ENCODE assay signal across 10 mouse cellular contexts in genomic region chr8:114876696-114877206, GRCm38 (mm10).
DNase-seq lines count a peak whose midpoint lies in the region; ATAC-seq lines count a peak whose summit lies in the region.
"Had no signal": no experiment of that assay in that cellular context is flagged by ENCODE, and none has a peak within 500 bp of the region (broad histone marks: within the 10 kb centered on the region; RNA-seq: fewer than 3 reads in every experiment).

No protein-coding gene starts in this region.

- H3K27me3 ChIP-seq in heart, embryonic 16.5 days (ENCODE audit: control insufficient read depth, insufficient read depth, low read length), result no peaks in the 10 kb centered on the region
- H3K27me3 ChIP-seq in midbrain, embryonic 10.5 days (ENCODE audit: low read depth, poor library complexity, severe bottlenecking), result peaks cover 44% of the 10 kb centered on the region
- H3K27me3 ChIP-seq in midbrain, embryonic 11.5 days (ENCODE audit: control insufficient read depth, insufficient read depth, low read length), result no peaks in the 10 kb centered on the region
- no peaks in the 10 kb centered on the region for H3K27me3 ChIP-seq in forebrain, embryonic 14.5 days (replicated peaks; ENCODE audit: control insufficient read depth, insufficient read depth, low read length)
- no peaks in the 10 kb centered on the region for H3K27me3 ChIP-seq in stomach, embryonic 14.5 days (ENCODE audit: control insufficient read depth, insufficient read depth, low read length)

- WGBS in heart, embryonic 16.5 days, result 24% methylated on average over 9 of the region's 9 CpGs
- 33% methylated on average over 9 of the region's 9 CpGs for WGBS in midbrain, embryonic 10.5 days
- 38% methylated on average over 9 of the region's 9 CpGs for WGBS in midbrain, embryonic 11.5 days
- WGBS in forebrain, embryonic 14.5 days, result 42% methylated on average over 9 of the region's 9 CpGs
- WGBS in stomach, embryonic 14.5 days, result 23% methylated on average over 9 of the region's 9 CpGs

- peak overlapping the region; percentile 20; the same call in 1 of the 2 replicates for H3K4me2 ChIP-seq in heart, embryonic 16.5 days (ENCODE audit: low read depth, low read length)
- H3K4me2 ChIP-seq in midbrain, embryonic 11.5 days, result no peak overlapping the region
- peak overlapping the region; percentile 24; the same call in 1 of the 2 replicates for H3K4me2 ChIP-seq in forebrain, embryonic 14.5 days (ENCODE audit: low read length)
- H3K4me2 ChIP-seq in stomach, embryonic 14.5 days (replicated peaks; ENCODE audit: low read depth, low read length), result no peak overlapping the region

- DNase-seq in heart, postnatal 14 days, result no peak
- no peak for DNase-seq in midbrain, embryonic 10.5 days (ENCODE audit: low spot score)
- DNase-seq in midbrain, embryonic 11.5 days (ENCODE audit: low spot score, missing footprints), result no peak
- DNase-seq in forebrain, embryonic 14.5 days (ENCODE audit: low spot score), result no peak
- DNase-seq in frontal cortex, postnatal 10 days (ENCODE audit: low spot score in 2 of 2), result no peak
- DNase-seq: kidney, postnatal 14 days had no signal

- no peaks in the 10 kb centered on the region for H3K9me3 ChIP-seq in heart, embryonic 16.5 days (replicated peaks; ENCODE audit: control insufficient read depth, low read length)
- no peaks in the 10 kb centered on the region for H3K9me3 ChIP-seq in midbrain, embryonic 10.5 days (replicated peaks)
- H3K9me3 ChIP-seq in midbrain, embryonic 11.5 days (ENCODE audit: control insufficient read depth, low read length), result no peaks in the 10 kb centered on the region
- H3K9me3 ChIP-seq in forebrain, embryonic 14.5 days (replicated peaks; ENCODE audit: control insufficient read depth, low read length), result no peaks in the 10 kb centered on the region; the same call in 1 of the 2 replicates
- no peaks in the 10 kb centered on the region for H3K9me3 ChIP-seq in stomach, embryonic 14.5 days (ENCODE audit: control insufficient read depth, low read depth, low read length)

- H3K4me3 ChIP-seq in heart, embryonic 16.5 days (ENCODE audit: low read length), result no peak overlapping the region
- H3K4me3 ChIP-seq in midbrain, embryonic 10.5 days, result no peak overlapping the region
- no peak overlapping the region for H3K4me3 ChIP-seq in midbrain, embryonic 11.5 days (ENCODE audit: low read depth, low read length)
- no peak overlapping the region for H3K4me3 ChIP-seq in forebrain, embryonic 14.5 days (ENCODE audit: low read depth, low read length)
- no peak overlapping the region for H3K4me3 ChIP-seq in stomach, embryonic 14.5 days (ENCODE audit: low read depth, low read length)
- H3K4me3 ChIP-seq: myocyte had no signal

- no peak overlapping the region for H3K9ac ChIP-seq in heart, embryonic 16.5 days (ENCODE audit: low read length)
- no peak overlapping the region for H3K9ac ChIP-seq in midbrain, embryonic 11.5 days (ENCODE audit: low read length)
- no peak overlapping the region for H3K9ac ChIP-seq in forebrain, embryonic 14.5 days (ENCODE audit: low read length)
- no peak overlapping the region for H3K9ac ChIP-seq in stomach, embryonic 14.5 days (replicated peaks; ENCODE audit: low read depth, low read length)

- H3K27ac ChIP-seq in heart, embryonic 16.5 days (ENCODE audit: low read length), result peak overlapping the region; percentile 33; the same call in 1 of the 2 replicates
- peak overlapping the region; percentile 28 for H3K27ac ChIP-seq in midbrain, embryonic 10.5 days (replicated peaks)
- no peak overlapping the region for H3K27ac ChIP-seq in midbrain, embryonic 11.5 days (ENCODE audit: low read depth, low read length)
- no peak overlapping the region for H3K27ac ChIP-seq in forebrain, embryonic 14.5 days (ENCODE audit: low read depth, low read length)
- peak overlapping the region; percentile 73; the same call in 1 of the 2 replicates for H3K27ac ChIP-seq in stomach, embryonic 14.5 days (ENCODE audit: low read length)

- intact Hi-C loops in heart, postnatal 14 days (cut with DNase I), result no loop called here

- peaks cover 17% of the 10 kb centered on the region for H3K4me1 ChIP-seq in heart, embryonic 16.5 days (ENCODE audit: control insufficient read depth, insufficient read depth, low read length)
- H3K4me1 ChIP-seq in midbrain, embryonic 10.5 days, result peaks cover 49% of the 10 kb centered on the region
- H3K4me1 ChIP-seq in midbrain, embryonic 11.5 days (ENCODE audit: control insufficient read depth, insufficient read depth, low read length), result peaks cover 14% of the 10 kb centered on the region
- peaks cover 7% of the 10 kb centered on the region; the same call in 1 of the 2 replicates for H3K4me1 ChIP-seq in forebrain, embryonic 14.5 days (ENCODE audit: control insufficient read depth, insufficient read depth, low read length)
- H3K4me1 ChIP-seq in stomach, embryonic 14.5 days (ENCODE audit: control insufficient read depth, insufficient read depth, low read length), result peaks cover 22% of the 10 kb centered on the region

- no peaks in the 10 kb centered on the region for H3K36me3 ChIP-seq in heart, embryonic 16.5 days (ENCODE audit: control insufficient read depth, insufficient read depth)
- no peaks in the 10 kb centered on the region for H3K36me3 ChIP-seq in midbrain, embryonic 10.5 days
- H3K36me3 ChIP-seq in midbrain, embryonic 11.5 days (ENCODE audit: control insufficient read depth, insufficient read depth, low read length), result no peaks in the 10 kb centered on the region
- no peaks in the 10 kb centered on the region for H3K36me3 ChIP-seq in forebrain, embryonic 14.5 days (ENCODE audit: control insufficient read depth, insufficient read depth, low read length)
- H3K36me3 ChIP-seq in stomach, embryonic 14.5 days (ENCODE audit: control insufficient read depth, insufficient read depth, low read length), result no peaks in the 10 kb centered on the region

- 0 out of 2 replicates have a peak, but pooled peaks have one; percentile 33 for ATAC-seq in heart, embryonic 16.5 days (replicated peaks; ENCODE audit: extremely low read depth, insufficient read depth, low FRiP score)
- no peak for ATAC-seq in midbrain, embryonic 11.5 days (ENCODE audit: low FRiP score)
- no peak for ATAC-seq in forebrain, embryonic 14.5 days
- no peak for ATAC-seq in stomach, embryonic 14.5 days (ENCODE audit: insufficient number of reproducible peaks, insufficient read depth, low FRiP score, low read depth)
- no peak for ATAC-seq in erythroid progenitor cell, adult 5-6 weeks (replicated peaks; ENCODE audit: low FRiP score, poor library complexity, severe bottlenecking)

Comparison
In these comparisons a context has a peak if more than half of its experiments do, and no peak if none do; other contexts are left out.
1. H3K27ac ChIP-seq: peak in heart, embryonic 16.5 days (single experiment), midbrain, embryonic 10.5 days (single experiment) and stomach, embryonic 14.5 days (single experiment); none in midbrain, embryonic 11.5 days (single experiment) and forebrain, embryonic 14.5 days (single experiment).
2. H3K4me2 ChIP-seq: peak in heart, embryonic 16.5 days (single experiment) and forebrain, embryonic 14.5 days (single experiment); none in midbrain, embryonic 11.5 days (single experiment) and stomach, embryonic 14.5 days (single experiment).